Mouse (Mus musculus): ENCODE data around the gene Znrf4. TPM values are rescaled to one million over a fixed set of nuclear protein-coding genes. Genes with fewer than 3 reads are reported as not detected.

The Znrf4 gene
- polyA plus RNA-seq, 1 experiment from 2014 or later = not detected

DNA sequence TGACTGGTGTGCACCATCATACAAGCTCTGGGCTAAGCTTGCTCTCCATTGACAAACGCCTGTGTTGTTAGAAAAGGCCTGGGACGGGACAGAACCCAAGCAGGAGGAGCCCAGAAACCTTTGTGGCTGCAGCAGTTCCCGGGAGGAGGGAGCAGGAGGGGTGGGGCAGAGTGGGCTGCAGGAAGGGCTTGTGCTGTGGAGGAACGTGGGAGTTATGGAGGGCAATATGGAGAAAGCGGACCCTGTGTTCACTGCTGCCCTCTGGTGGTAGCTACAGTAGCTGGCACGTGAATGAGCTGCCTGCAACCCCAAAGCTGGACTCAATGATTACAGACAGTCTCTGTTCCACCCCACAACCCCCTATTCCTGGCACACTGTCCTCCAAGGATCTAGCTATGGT lies 32.9 kb downstream of the Znrf4 start:
- Histone ChIP-seq H3K4me1 (peaks cover 30% of the 10 kb centered on the region), H3K4me3 (no peak overlapping the region), H3K9ac (no peak overlapping the region), H3K27me3 (peaks cover 14% of the 10 kb centered on the region), H3K9me3 (no peaks in the 10 kb centered on the region; the same call in 1 of the 2 replicates), H3K36me3 (no peaks in the 10 kb centered on the region), H3K4me2 (no peak overlapping the region), H3K27ac (0 out of 2 replicates have a peak overlapping the region, but pooled peaks have one; percentile 1)
- WGBS = 11% methylated on average over 6 of the region's 6 CpGs
- ATAC-seq (ENCODE audit: borderline replicate concordance, extremely low read depth, low FRiP score, low TSS enrichment) = no peak

DNA sequence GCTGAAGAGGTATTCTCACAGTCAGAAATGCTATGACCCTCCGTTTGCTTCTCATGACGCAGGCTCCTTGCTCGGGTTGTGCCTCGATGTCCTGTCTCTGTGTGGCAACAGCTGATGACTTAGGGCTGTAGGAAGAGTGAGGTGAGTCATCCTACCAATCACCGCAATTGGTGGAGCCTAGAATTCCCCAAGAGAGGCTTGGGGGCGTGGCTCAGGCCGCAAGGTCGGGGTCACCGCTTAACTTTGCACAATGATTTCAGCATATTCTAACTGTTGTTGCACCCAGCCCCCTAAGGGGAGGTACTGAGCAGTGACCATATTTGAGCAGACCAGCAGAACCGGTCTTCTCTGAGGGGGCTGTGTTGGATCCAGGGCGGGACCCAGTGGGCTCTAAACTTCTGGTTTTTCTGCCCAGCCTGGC lies 34.0 kb downstream of the Znrf4 start:
- Histone ChIP-seq H3K4me2 (0 out of 2 replicates have a peak overlapping the region, but pooled peaks have one; percentile 20), H3K9me3 (no peaks in the 10 kb centered on the region; the same call in 1 of the 2 replicates), H3K27ac (0 out of 2 replicates have a peak overlapping the region, but pooled peaks have one; percentile 15), H3K4me1 (peaks cover 42% of the 10 kb centered on the region), H3K27me3 (peaks cover 25% of the 10 kb centered on the region), H3K9ac (no peak overlapping the region), H3K4me3 (no peak overlapping the region), H3K36me3 (no peaks in the 10 kb centered on the region)
- no peak for ATAC-seq (ENCODE audit: borderline replicate concordance, extremely low read depth, low FRiP score, low TSS enrichment)
- WGBS = 52% methylated on average over 11 of the region's 11 CpGs

DNA sequence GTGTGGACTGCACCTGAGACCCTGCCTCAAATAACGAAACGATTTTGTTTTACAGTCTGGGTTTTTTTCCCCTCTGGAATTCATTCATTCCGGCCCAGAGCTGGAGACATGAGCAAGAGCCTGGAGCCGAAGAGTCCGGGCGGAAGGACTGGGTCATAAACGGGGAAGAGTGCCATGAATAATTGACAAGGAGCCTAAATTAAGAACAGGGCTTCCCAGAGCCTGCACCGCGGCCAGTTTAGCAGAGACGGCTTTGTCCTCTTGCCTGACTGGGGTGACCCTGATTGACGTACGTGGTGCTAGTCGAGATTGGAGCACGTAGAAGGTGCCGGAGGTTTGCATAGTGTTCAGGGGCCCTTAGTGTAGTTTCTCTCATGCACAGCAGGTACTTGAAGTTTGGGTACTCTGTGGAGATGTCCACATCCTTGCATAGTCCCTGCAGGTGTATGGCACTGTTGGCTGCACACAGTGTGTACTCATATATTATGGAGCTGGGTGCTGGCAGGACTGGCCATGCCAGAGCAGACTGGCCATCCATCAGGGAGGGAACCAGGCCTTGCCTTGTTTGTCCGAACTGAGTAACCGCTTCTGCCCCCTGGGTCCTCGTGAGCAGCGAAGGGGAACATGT lies 34.9 kb downstream of the Znrf4 start:
- H3K36me3 ChIP-seq = no peaks in the 10 kb centered on the region
- H3K9me3 ChIP-seq = no peaks in the 10 kb centered on the region; the same call in 1 of the 2 replicates
- peaks cover 34% of the 10 kb centered on the region for H3K27me3 ChIP-seq
- H3K4me3 ChIP-seq = no peak overlapping the region
- no peak overlapping the region for H3K9ac ChIP-seq
- peaks cover 51% of the 10 kb centered on the region for H3K4me1 ChIP-seq
- ATAC-seq (ENCODE audit: borderline replicate concordance, extremely low read depth, low FRiP score, low TSS enrichment) = no peak
- WGBS = 89% methylated on average over 19 of the region's 19 CpGs
- no peak overlapping the region for H3K27ac ChIP-seq
- H3K4me2 ChIP-seq = no peak overlapping the region

GRCm38 (mm10) chr17:56476402-56476752 lies 35.9 kb downstream of the Znrf4 start, which contains the start of gene Ptprs:
Gene Ptprs (minus strand): TSS chr17:56476483.
- peak; percentile 82 for ATAC-seq (ENCODE audit: borderline replicate concordance, extremely low read depth, low FRiP score, low TSS enrichment)
- Histone ChIP-seq H3K9ac (peak within 1 kb of the TSS; percentile 67), H3K27me3 (peaks cover 43% of the 10 kb centered on the region), H3K4me2 (peak within 1 kb of the TSS; percentile 99), H3K9me3 (no peaks in the 10 kb centered on the region; the same call in 1 of the 2 replicates), H3K4me3 (peak within 1 kb of the TSS; percentile 59), H3K27ac (peak within 1 kb of the TSS; percentile 60), H3K36me3 (no peaks in the 10 kb centered on the region), H3K4me1 (peaks cover 59% of the 10 kb centered on the region)
- WGBS = 0% methylated on average over 16 of the region's 27 CpGs

DNA sequence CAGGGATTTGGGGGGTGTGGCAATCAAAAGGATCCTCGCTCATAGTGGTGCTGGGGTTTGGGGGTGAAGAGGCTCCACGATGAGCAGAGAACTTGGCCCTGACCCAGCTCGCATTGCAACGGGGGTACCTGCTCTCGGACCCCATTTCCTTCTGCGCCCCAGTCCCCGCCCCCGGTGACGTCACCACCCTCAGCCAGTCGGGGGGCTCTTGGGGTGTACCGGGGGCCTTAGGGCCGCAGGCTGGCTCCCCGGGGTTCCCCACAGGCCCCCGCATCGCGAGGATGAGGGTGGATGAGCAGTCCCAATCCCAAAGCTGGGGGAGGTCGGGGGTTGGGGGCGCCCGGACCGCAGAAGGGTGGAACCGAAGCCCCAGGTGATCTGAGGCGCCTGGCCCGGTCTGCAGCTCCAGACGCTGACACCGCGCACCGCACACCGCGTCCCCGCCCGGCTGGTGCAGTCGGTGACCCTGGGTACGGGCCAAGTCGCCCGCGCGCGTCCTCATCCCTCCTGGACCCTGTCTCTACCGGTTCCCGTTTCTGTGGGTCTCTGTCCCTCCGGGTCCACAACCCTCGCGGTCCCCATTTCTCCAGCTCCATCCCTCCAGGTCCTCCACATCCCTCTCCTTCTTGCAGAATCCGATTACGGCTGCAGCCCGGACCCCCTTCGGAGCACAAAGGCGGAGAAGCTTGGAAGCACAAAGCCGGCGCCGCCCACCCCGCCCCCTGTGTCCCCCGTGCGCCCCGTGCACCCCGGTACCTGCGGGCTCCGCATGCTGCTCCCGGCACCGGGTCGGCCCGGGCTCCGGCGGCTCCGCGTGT lies 36.4 kb downstream of the Znrf4 start:
- peak overlapping the region; percentile 67 for H3K9ac ChIP-seq
- H3K27me3 ChIP-seq = peaks cover 48% of the 10 kb centered on the region
- H3K4me3 ChIP-seq = peak overlapping the region; percentile 59
- H3K9me3 ChIP-seq = no peaks in the 10 kb centered on the region; the same call in 1 of the 2 replicates
- no peaks in the 10 kb centered on the region for H3K36me3 ChIP-seq
- H3K4me1 ChIP-seq = peaks cover 64% of the 10 kb centered on the region
- peak; percentile 12 for ATAC-seq (ENCODE audit: borderline replicate concordance, extremely low read depth, low FRiP score, low TSS enrichment)
- H3K4me2 ChIP-seq = peak overlapping the region; percentile 99
- peak overlapping the region; percentile 60 for H3K27ac ChIP-seq
- WGBS = under 1% methylated on average over 61 of the region's 66 CpGs

- WGBS = under 1% methylated on average over 24 of the region's 24 CpGs
- H3K4me2 ChIP-seq = peak overlapping the region; percentile 99
- peak overlapping the region; percentile 59 for H3K4me3 ChIP-seq
- peak overlapping the region; percentile 67 for H3K9ac ChIP-seq
- ATAC-seq (ENCODE audit: borderline replicate concordance, extremely low read depth, low FRiP score, low TSS enrichment) = peak; percentile 12; the same call in 1 of the 2 replicates
- H3K4me1 ChIP-seq = peaks cover 72% of the 10 kb centered on the region
- H3K27me3 ChIP-seq = peaks cover 48% of the 10 kb centered on the region
- H3K36me3 ChIP-seq = no peaks in the 10 kb centered on the region
- H3K9me3 ChIP-seq = no peaks in the 10 kb centered on the region; the same call in 1 of the 2 replicates
- H3K27ac ChIP-seq = peak overlapping the region; percentile 60; the same call in 1 of the 2 replicates
Measured at GRCm38 (mm10) chr17:56474831-56475581, 37.2 kb downstream of the Znrf4 start.

DNA sequence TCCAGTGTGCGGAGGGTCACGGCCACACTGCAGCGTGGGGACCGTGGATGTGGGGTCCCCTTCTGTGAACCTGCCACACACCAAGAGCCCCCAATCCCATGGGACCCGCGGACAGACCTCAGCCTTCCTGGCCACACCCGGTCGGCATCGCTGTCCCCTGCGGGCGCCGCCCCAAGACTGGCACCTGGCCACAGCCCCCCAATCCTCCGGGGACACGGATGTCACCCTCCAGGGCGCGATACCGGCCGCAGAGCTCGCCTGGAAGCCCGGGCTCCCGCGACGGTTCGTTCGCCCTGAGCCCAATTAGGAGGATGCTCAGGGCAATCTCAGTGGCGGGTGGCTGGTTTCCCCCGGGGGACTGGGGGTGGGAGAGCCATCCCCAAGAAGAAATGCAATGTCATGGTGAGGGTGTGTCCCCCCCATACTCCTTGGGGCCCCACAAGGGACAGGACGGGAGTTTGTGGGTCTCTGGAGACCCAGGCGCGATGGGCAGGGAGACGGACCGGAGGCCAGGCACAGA lies 37.9 kb downstream of the Znrf4 start:
- peak overlapping the region; percentile 99 for H3K4me2 ChIP-seq
- H3K27me3 ChIP-seq = peaks cover 48% of the 10 kb centered on the region
- H3K9me3 ChIP-seq = no peaks in the 10 kb centered on the region; the same call in 1 of the 2 replicates
- H3K9ac ChIP-seq = peak overlapping the region; percentile 67
- peaks cover 78% of the 10 kb centered on the region for H3K4me1 ChIP-seq
- peak overlapping the region; percentile 59 for H3K4me3 ChIP-seq
- 3% methylated on average over 32 of the region's 32 CpGs for WGBS
- H3K27ac ChIP-seq = no peak overlapping the region
- no peaks in the 10 kb centered on the region for H3K36me3 ChIP-seq
- no peak for ATAC-seq (ENCODE audit: borderline replicate concordance, extremely low read depth, low FRiP score, low TSS enrichment)

GRCm38 (mm10) chr17:56473611-56473905 lies 38.7 kb downstream of the Znrf4 start:
- H3K27me3 ChIP-seq = peaks cover 48% of the 10 kb centered on the region
- H3K9me3 ChIP-seq = no peaks in the 10 kb centered on the region; the same call in 1 of the 2 replicates
- peak overlapping the region; percentile 99 for H3K4me2 ChIP-seq
- H3K9ac ChIP-seq = 0 out of 2 replicates have a peak overlapping the region, but pooled peaks have one; percentile 67
- 3% methylated on average over 11 of the region's 11 CpGs for WGBS
- H3K36me3 ChIP-seq = no peaks in the 10 kb centered on the region
- peaks cover 78% of the 10 kb centered on the region for H3K4me1 ChIP-seq
- ATAC-seq (ENCODE audit: borderline replicate concordance, extremely low read depth, low FRiP score, low TSS enrichment) = no peak
- H3K27ac ChIP-seq = no peak overlapping the region
- H3K4me3 ChIP-seq = peak overlapping the region; percentile 59

GRCm38 (mm10) chr17:56472733-56473610 lies 39.3 kb downstream of the Znrf4 start:
- peak overlapping the region; percentile 59 for H3K4me3 ChIP-seq
- no peaks in the 10 kb centered on the region for H3K36me3 ChIP-seq
- ATAC-seq (ENCODE audit: borderline replicate concordance, extremely low read depth, low FRiP score, low TSS enrichment) = no peak
- H3K9ac ChIP-seq = no peak overlapping the region
- WGBS = 3% methylated on average over 50 of the region's 50 CpGs
- H3K27me3 ChIP-seq = peaks cover 48% of the 10 kb centered on the region
- no peaks in the 10 kb centered on the region; the same call in 1 of the 2 replicates for H3K9me3 ChIP-seq
- peak overlapping the region; percentile 99 for H3K4me2 ChIP-seq
- H3K4me1 ChIP-seq = peaks cover 79% of the 10 kb centered on the region
- no peak overlapping the region for H3K27ac ChIP-seq

DNA sequence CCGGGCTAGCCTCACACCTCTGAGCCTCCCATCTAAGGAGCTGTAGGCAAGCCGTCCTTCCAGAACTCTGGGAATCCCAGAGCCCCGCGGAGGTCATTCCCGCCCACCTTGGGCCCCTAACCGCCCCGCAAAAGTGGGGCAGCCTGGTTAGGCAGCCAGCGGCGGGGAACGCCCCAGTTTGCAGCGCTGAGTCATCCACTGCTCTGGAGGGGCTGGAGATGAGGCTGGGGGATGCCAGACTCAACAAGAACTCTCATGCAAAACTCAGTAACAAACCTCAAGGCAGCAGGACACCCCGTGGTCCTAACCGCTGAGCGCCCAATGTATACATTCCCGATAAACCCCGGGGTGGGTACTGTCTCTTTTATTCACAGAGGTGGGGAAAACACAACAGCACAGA lies 40.1 kb downstream of the Znrf4 start:
- WGBS = 13% methylated on average over 16 of the region's 16 CpGs
- Histone ChIP-seq H3K9ac (no peak overlapping the region), H3K4me1 (peaks cover 87% of the 10 kb centered on the region), H3K4me2 (peak overlapping the region; percentile 99), H3K4me3 (no peak overlapping the region), H3K27me3 (peaks cover 48% of the 10 kb centered on the region), H3K9me3 (no peaks in the 10 kb centered on the region; the same call in 1 of the 2 replicates), H3K27ac (no peak overlapping the region), H3K36me3 (no peaks in the 10 kb centered on the region)
- ATAC-seq (ENCODE audit: borderline replicate concordance, extremely low read depth, low FRiP score, low TSS enrichment) = no peak

Measured in lung, embryonic 15.5 days (tissue).